Mouse (Mus musculus) spleen, postnatal 14 days (tissue): ENCODE data around the gene Ocel1.
"Not testable (repeated sequence)": the region's sequence is repeated elsewhere in the genome, so short reads cannot be mapped to it uniquely, and the experiment has no call there.

Source experiments
- DNase-seq, 2 experiments: peaks; one replicate each; pipeline ENCODE4 v3.0.0; 2021 to 2022; ENCODE audit warnings: low spot score in 2 of 2

The Ocel1 gene

GRCm38 (mm10) chr8:71371236-71371848, at the start of gene Ocel1:
Ocel1 (plus strand) TSS chr8:71371298.
- DNase-seq: peak; percentile 93 to 97

- DNase-seq: no peak
These were observed 48.2 kb upstream of the Ocel1 start for GRCm38 (mm10) chr8:71322939-71323338.

- DNase-seq: peak in 1 of 2 experiments; percentile 8
These were observed 46.2 kb upstream of the Ocel1 start for GRCm38 (mm10) chr8:71324848-71325247.

GRCm38 (mm10) chr8:71337834-71338233, 33.3 kb upstream of the Ocel1 start:
- DNase-seq: not testable (repeated sequence)

- DNase-seq: peak in 1 of 2 experiments; percentile 33
These were observed 30.5 kb upstream of the Ocel1 start for GRCm38 (mm10) chr8:71340625-71341024.

GRCm38 (mm10) chr8:71346581-71346980, 24.5 kb upstream of the Ocel1 start:
- no peak for DNase-seq

- DNase-seq: no peak
These were observed 20.0 kb upstream of the Ocel1 start for GRCm38 (mm10) chr8:71351117-71351516.

- no peak for DNase-seq
These were observed 19.6 kb upstream of the Ocel1 start for GRCm38 (mm10) chr8:71351520-71351919.

GRCm38 (mm10) chr8:71358026-71358425, 13.1 kb upstream of the Ocel1 start:
- DNase-seq: no peak

- peak; percentile 74 to 83 for DNase-seq
These were observed 4.1 kb upstream of the Ocel1 start, which contains the start of gene Use1 for GRCm38 (mm10) chr8:71366771-71367528. Use1 (plus strand) TSS chr8:71366848.

GRCm38 (mm10) chr8:71367529-71368176, 3.4 kb upstream of the Ocel1 start:
- DNase-seq: no peak

- no peak for DNase-seq
These were observed 2.7 kb upstream of the Ocel1 start for GRCm38 (mm10) chr8:71368366-71368765.

- no peak for DNase-seq
These were observed 1.9 kb upstream of the Ocel1 start for GRCm38 (mm10) chr8:71369040-71369718.

- no peak for DNase-seq
These were observed 325 bp upstream of the Ocel1 start for GRCm38 (mm10) chr8:71370711-71371235.

GRCm38 (mm10) chr8:71372427-71372826, 1.3 kb downstream of the Ocel1 start:
- DNase-seq: no peak

GRCm38 (mm10) chr8:71373000-71373399, 1.9 kb downstream of the Ocel1 start:
- DNase-seq: no peak

GRCm38 (mm10) chr8:71374616-71375206, 3.6 kb downstream of the Ocel1 start:
- DNase-seq: no peak

GRCm38 (mm10) chr8:71375581-71376422, 4.7 kb downstream of the Ocel1 start:
- DNase-seq: peak in 1 of 2 experiments; percentile 30

GRCm38 (mm10) chr8:71376423-71377030, 5.4 kb downstream of the Ocel1 start:
- DNase-seq: no peak

- DNase-seq: no peak
These were observed 7.9 kb downstream of the Ocel1 start for GRCm38 (mm10) chr8:71379008-71379407.
